Mouse (Mus musculus): ENCODE results near the gene Runx2.
A peak's percentile ranks its signal among the peaks of the same experiment; 100 is the strongest.

Gene Runx2

GRCm38 (mm10) chr17:44767375-44767774 is 47.2 kb downstream of the Runx2 start:
- DNase-seq: no peak

- DNase-seq: no peak
Observed at GRCm38 (mm10) chr17:44766975-44767374, 47.6 kb downstream of the Runx2 start.

- DNase-seq: no peak
Observed at GRCm38 (mm10) chr17:44766318-44766717, 48.3 kb downstream of the Runx2 start.

GRCm38 (mm10) chr17:44745378-44745777 is 69.2 kb downstream of the Runx2 start:
- no peak for DNase-seq

- no peak for DNase-seq
Observed at GRCm38 (mm10) chr17:44743780-44744179, 70.8 kb downstream of the Runx2 start.

GRCm38 (mm10) chr17:44742246-44742645 is 72.4 kb downstream of the Runx2 start:
- DNase-seq: no peak

GRCm38 (mm10) chr17:44738121-44738637 is 76.4 kb downstream of the Runx2 start:
- no peak for DNase-seq

GRCm38 (mm10) chr17:44737275-44738120 is 77.1 kb downstream of the Runx2 start:
- peak; percentile 4 to 13 for DNase-seq

- DNase-seq: peak; percentile 74 to 79
Observed at GRCm38 (mm10) chr17:44735991-44736561, 78.5 kb downstream of the Runx2 start.

GRCm38 (mm10) chr17:44735223-44735990 is 79.2 kb downstream of the Runx2 start:
- peak; percentile 18 to 25 for DNase-seq

- DNase-seq: peak; percentile 26 to 53
Observed at GRCm38 (mm10) chr17:44734501-44735222, 79.9 kb downstream of the Runx2 start.

GRCm38 (mm10) chr17:44733544-44734310 is 80.9 kb downstream of the Runx2 start:
- DNase-seq: peak in 1 of 2 experiments; percentile 13

- DNase-seq: peak; percentile 20
Observed at GRCm38 (mm10) chr17:44728464-44728863, 86.1 kb downstream of the Runx2 start.

GRCm38 (mm10) chr17:44727675-44728074 is 86.9 kb downstream of the Runx2 start:
- DNase-seq: no peak

- DNase-seq: no peak
Observed at GRCm38 (mm10) chr17:44724805-44725480, 89.7 kb downstream of the Runx2 start.

- no peak for DNase-seq
Observed at GRCm38 (mm10) chr17:44724255-44724654, 90.3 kb downstream of the Runx2 start.

GRCm38 (mm10) chr17:44722103-44722792 is 92.3 kb downstream of the Runx2 start:
- DNase-seq: no peak

GRCm38 (mm10) chr17:44718591-44718990 is 96.0 kb downstream of the Runx2 start:
- no peak for DNase-seq

- DNase-seq: no peak
Observed at GRCm38 (mm10) chr17:44718036-44718435, 96.6 kb downstream of the Runx2 start.

GRCm38 (mm10) chr17:44714116-44714515 is 100.5 kb downstream of the Runx2 start:
- no peak for DNase-seq

All from cerebellum, postnatal 25 days (tissue).